Mouse (Mus musculus) liver, embryonic 16.5 days (tissue): ENCODE measurements around the gene Slc25a27. TPM values are rescaled to one million over a fixed set of nuclear protein-coding genes. Genes with fewer than 3 reads are reported as not detected.

ENCODE experiments used
- ATAC-seq: fragments of 200-750 bp; cut with Nextera tagmentation; 2 replicates; pipeline ENCODE4 v1.8.0; 2017; ENCODE audit warnings: low read depth, mild to moderate bottlenecking, moderate number of reproducible peaks, moderate library complexity
- H3K27ac ChIP-seq: fragments of 300-500 bp; sonication (generic); 2 replicates; pipeline ENCODE4 v1.5.1; 2014; ENCODE audit warnings: mild to moderate bottlenecking, low read length
- H3K27me3 ChIP-seq: fragments of 300-500 bp; sonication (generic); 2 replicates; pipeline ENCODE4 v1.6.1; 2014; ENCODE audit warnings: low read depth, low read length, mixed read lengths; ENCODE audit not compliant: control insufficient read depth, insufficient read depth
- H3K36me3 ChIP-seq: fragments of 300-500 bp; sonication (generic); 2 replicates; pipeline ENCODE4 v1.6.1; 2014; ENCODE audit warnings: mild to moderate bottlenecking; ENCODE audit not compliant: control insufficient read depth, insufficient read depth
- H3K4me1 ChIP-seq: fragments of 300-500 bp; sonication (generic); 2 replicates; pipeline ENCODE4 v1.6.1; 2014; ENCODE audit warnings: low read depth, low read length, mixed read lengths; ENCODE audit not compliant: control insufficient read depth
- H3K4me2 ChIP-seq: fragments of 300-500 bp; sonication (generic); 2 replicates; pipeline ENCODE4 v1.6.1; 2014; ENCODE audit warnings: low read depth, low read length, mixed read lengths
- H3K4me3 ChIP-seq: fragments of 300-500 bp; sonication (generic); 2 replicates; pipeline ENCODE4 v1.5.1; 2014; ENCODE audit warnings: low read depth, mild to moderate bottlenecking, low read length
- H3K9ac ChIP-seq: fragments of 300-500 bp; sonication (generic); 2 replicates; pipeline ENCODE4 v1.6.1; 2014; ENCODE audit warnings: low read depth, low read length
- H3K9me3 ChIP-seq: fragments of 300-500 bp; sonication (generic); replicated peaks from 2 replicates; pipeline ENCODE4 v1.6.1; 2016; ENCODE audit warnings: low read length; ENCODE audit not compliant: control insufficient read depth
- WGBS: fragments of 180-500 bp; shearing (Covaris S2); extraction: QIAGEN DNeasy Blood & Tissue Kit; methylation state at CpG from one replicate; pipeline ENCODE4 v1.1.7; 2014; ENCODE audit not compliant: insufficient replicate concordance; 5-methylcytosine and 5-hydroxymethylcytosine counted together
- polyA plus RNA-seq: library from polyadenylated mRNA; unstranded; fragments of >200 nt; fragmentation: Nextera tagmentation; extraction: Ambion mirVana; gene quantifications from 2 replicates; pipeline ENCODE4 v1.2.1, GENCODE M21; 2015

Gene Slc25a27
- polyA plus RNA-seq, 1 experiment from 2014 or later, result 1.4 TPM

DNA sequence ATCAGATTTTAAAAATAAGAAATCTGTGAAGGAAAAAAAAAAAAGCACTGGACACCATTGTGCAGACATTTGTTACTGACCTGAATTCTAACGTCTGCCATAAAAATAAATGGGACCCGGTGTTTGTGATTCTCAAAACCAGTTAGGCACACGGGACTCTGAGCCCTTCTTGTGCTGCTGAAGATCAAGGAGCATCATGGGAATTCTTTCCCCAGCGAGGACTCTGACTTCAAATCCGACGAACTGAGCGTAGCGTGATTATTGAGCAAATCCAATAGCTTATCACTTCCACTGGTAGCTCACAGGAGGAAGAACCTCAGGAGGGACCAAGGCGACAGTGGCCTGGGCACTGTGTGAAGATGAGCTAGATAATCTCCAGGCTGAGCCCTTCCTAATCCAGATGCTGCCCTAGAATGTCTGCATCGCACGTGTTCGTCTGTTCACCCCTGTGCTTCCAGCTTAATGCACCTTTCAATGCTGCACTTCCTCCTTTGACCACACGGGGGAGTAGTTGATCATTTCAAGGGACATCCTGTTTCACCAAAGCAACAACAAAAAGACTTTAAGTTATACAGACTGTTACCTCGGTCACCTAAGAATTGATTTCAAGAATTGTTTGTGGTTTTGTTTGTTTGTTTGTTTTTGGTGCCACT, 32.1 kb upstream of the Slc25a27 start:
- Histone ChIP-seq H3K9me3 (no peaks in the 10 kb centered on the region; the same call in 1 of the 2 replicates), H3K4me1 (no peaks in the 10 kb centered on the region), H3K9ac (no peak overlapping the region), H3K4me2 (no peak overlapping the region), H3K27ac (no peak overlapping the region), H3K36me3 (peaks cover 8% of the 10 kb centered on the region), H3K4me3 (no peak overlapping the region), H3K27me3 (no peaks in the 10 kb centered on the region)
- no peak for ATAC-seq
- 35% methylated on average over 14 of the region's 14 CpGs for WGBS

GRCm38 (mm10) chr17:43689591-43689990, 22.6 kb upstream of the Slc25a27 start:
- no peak overlapping the region for H3K4me3 ChIP-seq
- H3K9ac ChIP-seq, result no peak overlapping the region
- H3K36me3 ChIP-seq, result peaks cover 8% of the 10 kb centered on the region
- no peaks in the 10 kb centered on the region for H3K9me3 ChIP-seq
- no peaks in the 10 kb centered on the region for H3K4me1 ChIP-seq
- no peaks in the 10 kb centered on the region for H3K27me3 ChIP-seq
- peak; percentile 54; the same call in 1 of the 2 replicates for ATAC-seq
- H3K27ac ChIP-seq, result no peak overlapping the region
- no peak overlapping the region for H3K4me2 ChIP-seq
- 49% methylated on average over 9 of the region's 9 CpGs for WGBS

DNA sequence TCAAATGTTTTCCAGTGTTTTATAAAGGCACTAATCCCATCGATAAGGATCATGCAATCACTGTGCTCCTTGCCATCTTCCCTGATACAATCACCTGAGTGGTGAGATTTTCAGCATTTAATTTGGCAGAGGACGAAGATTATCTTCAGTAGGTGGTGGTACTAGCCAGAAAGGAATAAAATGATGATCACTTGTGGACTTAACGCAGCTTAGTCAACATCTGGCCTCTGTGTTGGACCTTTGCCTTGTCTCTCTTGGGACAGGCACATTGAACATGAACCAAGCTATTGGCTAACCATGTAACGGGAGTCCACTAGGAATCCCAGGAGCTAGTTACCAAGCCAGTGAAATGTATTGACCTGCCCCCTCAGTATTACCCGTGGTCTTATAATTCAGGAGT, 17.6 kb upstream of the Slc25a27 start:
- WGBS, result 61% methylated on average over 5 of the region's 5 CpGs
- no peak overlapping the region for H3K4me3 ChIP-seq
- no peak overlapping the region for H3K4me2 ChIP-seq
- no peak overlapping the region for H3K27ac ChIP-seq
- no peaks in the 10 kb centered on the region for H3K4me1 ChIP-seq
- no peaks in the 10 kb centered on the region for H3K27me3 ChIP-seq
- no peaks in the 10 kb centered on the region for H3K9me3 ChIP-seq
- no peaks in the 10 kb centered on the region; the same call in 1 of the 2 replicates for H3K36me3 ChIP-seq
- ATAC-seq, result peak; percentile 37; the same call in 1 of the 2 replicates
- H3K9ac ChIP-seq, result no peak overlapping the region

GRCm38 (mm10) chr17:43684086-43684485, 17.1 kb upstream of the Slc25a27 start:
- H3K9ac ChIP-seq, result no peak overlapping the region
- H3K27ac ChIP-seq, result no peak overlapping the region
- H3K36me3 ChIP-seq, result no peaks in the 10 kb centered on the region; the same call in 1 of the 2 replicates
- H3K4me3 ChIP-seq, result no peak overlapping the region
- H3K4me2 ChIP-seq, result no peak overlapping the region
- H3K9me3 ChIP-seq, result no peaks in the 10 kb centered on the region
- WGBS, result 66% methylated on average over 6 of the region's 7 CpGs
- ATAC-seq, result no peak
- H3K4me1 ChIP-seq, result no peaks in the 10 kb centered on the region
- H3K27me3 ChIP-seq, result no peaks in the 10 kb centered on the region

- Histone ChIP-seq H3K36me3 (no peaks in the 10 kb centered on the region), H3K27me3 (no peaks in the 10 kb centered on the region), H3K27ac (no peak overlapping the region), H3K9ac (no peak overlapping the region), H3K4me3 (no peak overlapping the region), H3K9me3 (no peaks in the 10 kb centered on the region), H3K4me2 (no peak overlapping the region), H3K4me1 (peaks cover 5% of the 10 kb centered on the region)
- 75% methylated on average over 1 of the region's 1 CpGs for WGBS
- no peak for ATAC-seq
Observed at GRCm38 (mm10) chr17:43677317-43677716, 10.3 kb upstream of the Slc25a27 start.

DNA sequence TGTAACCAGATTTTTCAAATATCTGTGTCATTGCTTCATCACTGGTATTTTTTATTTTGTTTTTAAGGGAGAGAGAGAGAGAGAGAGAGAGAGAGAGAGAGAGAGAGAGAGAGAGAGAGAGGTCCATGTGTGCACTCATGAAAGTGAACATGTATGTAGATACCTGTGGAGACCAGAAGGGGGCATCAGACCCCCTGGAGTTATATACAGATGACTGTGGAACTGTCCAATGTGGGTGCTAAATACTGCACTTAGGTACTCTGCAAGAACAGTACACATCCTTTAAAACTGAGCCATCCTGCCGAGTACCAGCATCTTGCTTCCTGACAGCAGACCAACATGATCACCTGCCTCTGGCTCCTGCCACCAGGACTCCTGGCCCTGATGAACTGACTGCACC, 9.2 kb upstream of the Slc25a27 start:
- Histone ChIP-seq H3K36me3 (no peaks in the 10 kb centered on the region), H3K4me3 (no peak overlapping the region), H3K4me1 (peaks cover 7% of the 10 kb centered on the region), H3K27ac (no peak overlapping the region), H3K9ac (no peak overlapping the region), H3K27me3 (no peaks in the 10 kb centered on the region), H3K4me2 (no peak overlapping the region), H3K9me3 (no peaks in the 10 kb centered on the region)
- no peak for ATAC-seq
- 58% methylated on average over 1 of the region's 1 CpGs for WGBS

GRCm38 (mm10) chr17:43675228-43675627, 8.2 kb upstream of the Slc25a27 start:
- H3K4me1 ChIP-seq, result peaks cover 9% of the 10 kb centered on the region
- no peaks in the 10 kb centered on the region for H3K27me3 ChIP-seq
- ATAC-seq, result peak; percentile 32; the same call in 1 of the 2 replicates
- no peak overlapping the region for H3K27ac ChIP-seq
- H3K9ac ChIP-seq, result no peak overlapping the region
- no peaks in the 10 kb centered on the region for H3K36me3 ChIP-seq
- no peak overlapping the region for H3K4me2 ChIP-seq
- no peaks in the 10 kb centered on the region for H3K9me3 ChIP-seq
- no peak overlapping the region for H3K4me3 ChIP-seq
- WGBS, result 35% methylated on average over 1 of the region's 1 CpGs

DNA sequence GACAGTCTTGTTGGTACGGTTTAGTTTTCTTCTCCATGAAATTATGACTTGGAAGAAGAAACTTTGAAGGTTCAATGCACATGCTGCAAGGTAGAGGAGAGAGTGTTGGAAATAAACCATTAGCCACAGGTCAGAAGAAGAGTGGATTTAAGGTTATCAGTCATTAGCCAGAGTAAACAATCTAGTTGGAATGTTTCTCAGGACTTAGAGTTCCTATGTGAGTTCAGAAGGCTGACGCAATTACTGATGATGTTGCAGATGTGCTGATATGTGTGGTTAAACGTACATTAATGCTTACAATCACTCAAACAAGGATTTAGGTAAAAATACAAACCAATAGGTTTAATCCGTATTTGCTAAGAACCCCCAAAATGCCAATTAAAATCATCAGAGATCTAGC, 4.9 kb upstream of the Slc25a27 start:
- H3K9me3 ChIP-seq, result no peaks in the 10 kb centered on the region
- peak overlapping the region; percentile 58; the same call in 1 of the 2 replicates for H3K27ac ChIP-seq
- no peaks in the 10 kb centered on the region for H3K27me3 ChIP-seq
- H3K4me2 ChIP-seq, result no peak overlapping the region
- no peak overlapping the region for H3K4me3 ChIP-seq
- H3K4me1 ChIP-seq, result peaks cover 9% of the 10 kb centered on the region
- WGBS, result 46% methylated on average over 4 of the region's 4 CpGs
- no peaks in the 10 kb centered on the region for H3K36me3 ChIP-seq
- H3K9ac ChIP-seq, result no peak overlapping the region
- peak; percentile 50 for ATAC-seq

DNA sequence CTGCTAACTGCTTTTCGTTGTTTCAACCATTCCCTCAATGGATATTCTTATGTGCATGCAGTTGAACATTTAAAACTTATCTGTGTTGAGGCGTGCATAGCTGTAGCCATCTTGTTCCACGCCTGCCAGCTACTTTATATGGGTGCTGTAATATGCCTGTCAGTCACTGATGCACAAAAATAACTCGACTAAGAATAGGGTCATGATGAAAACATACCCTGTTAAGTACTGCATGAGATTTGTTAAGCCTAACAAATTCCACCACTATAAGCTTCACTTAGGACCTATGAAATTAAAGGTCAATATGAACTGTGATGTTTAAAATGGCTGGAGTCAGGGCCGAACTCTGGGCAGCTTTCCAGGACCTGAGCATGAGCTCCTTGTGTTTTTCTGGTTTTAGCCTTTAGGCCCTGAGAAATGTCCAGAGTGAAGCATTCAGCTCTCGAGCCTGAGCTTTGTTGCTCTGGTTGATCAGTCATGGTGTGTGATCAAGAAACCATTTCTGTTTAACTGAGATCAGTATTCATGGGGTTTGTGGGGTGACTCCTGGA, 2.2 kb upstream of the Slc25a27 start:
- Histone ChIP-seq H3K9ac (no peak overlapping the region), H3K36me3 (no peaks in the 10 kb centered on the region), H3K9me3 (no peaks in the 10 kb centered on the region), H3K4me1 (peaks cover 8% of the 10 kb centered on the region), H3K27me3 (no peaks in the 10 kb centered on the region), H3K4me3 (peak overlapping the region; percentile 34; the same call in 1 of the 2 replicates), H3K4me2 (peak overlapping the region; percentile 10; the same call in 1 of the 2 replicates), H3K27ac (no peak overlapping the region)
- no peak for ATAC-seq
- WGBS, result 49% methylated on average over 6 of the region's 6 CpGs
